Mouse (Mus musculus) lung, postnatal 0 days (tissue): Measurements from ENCODE around the gene Mindy2.

Experiments
- CTCF ChIP-seq: IDR thresholded peaks from 2 replicates; pipeline ENCODE4 v1.5.1; 2016; ENCODE audit warnings: antibody characterized with exemption, mild to moderate bottlenecking
- EP300 ChIP-seq: IDR thresholded peaks from 2 replicates; pipeline ENCODE4 v1.6.1; 2016; ENCODE audit warnings: antibody characterized with exemption, mild to moderate bottlenecking, control low read depth

- TF ChIP-seq CTCF, result no peak
- TF ChIP-seq EP300, result peak; percentile 78
These were observed 89.3 kb downstream of the Mindy2 start for GRCm38 (mm10) chr9:70567651-70568050.
